Mouse (Mus musculus) urinary bladder, adult 18-20 months (tissue): Measurements from ENCODE around the gene Card10.
"Not testable (repeated sequence)": the region's sequence is repeated elsewhere in the genome, so short reads cannot be mapped to it uniquely, and the experiment has no call there.

Experiments used
- DNase-seq, 2 experiments: peaks; one replicate each; pipeline ENCODE4 v3.0.0; 2022; ENCODE audit warnings: low spot score in 2 of 2, mixed read lengths in 2 of 2

Gene Card10

GRCm38 (mm10) chr15:78802776-78803391 lies at the start of gene Card10:
Card10 (minus strand) TSS chr15:78803042.
- DNase-seq, result peak in 1 of 2 experiments; percentile 45

GRCm38 (mm10) chr15:78851505-78852153 lies 48.8 kb upstream of the Card10 start:
- peak; percentile 81 to 82 for DNase-seq

GRCm38 (mm10) chr15:78850944-78851343 lies 48.1 kb upstream of the Card10 start:
- DNase-seq, result no peak

- DNase-seq, result no peak
Measured at GRCm38 (mm10) chr15:78850059-78850824, 47.4 kb upstream of the Card10 start.

- DNase-seq, result no peak
Measured at GRCm38 (mm10) chr15:78849485-78849884, 46.6 kb upstream of the Card10 start.

- peak; percentile 72 to 88 for DNase-seq
Measured at GRCm38 (mm10) chr15:78848467-78848866, 45.6 kb upstream of the Card10 start.

- not testable (repeated sequence) for DNase-seq
Measured at GRCm38 (mm10) chr15:78846805-78847204, 44.0 kb upstream of the Card10 start.

GRCm38 (mm10) chr15:78846352-78846751 lies 43.5 kb upstream of the Card10 start:
- DNase-seq, result no peak

GRCm38 (mm10) chr15:78845867-78846266 lies 43.0 kb upstream of the Card10 start:
- no peak for DNase-seq

GRCm38 (mm10) chr15:78845321-78845720 lies 42.5 kb upstream of the Card10 start:
- no peak for DNase-seq

GRCm38 (mm10) chr15:78844791-78845190 lies 41.9 kb upstream of the Card10 start:
- DNase-seq, result peak in 1 of 2 experiments; percentile 55

- DNase-seq, result no peak
Measured at GRCm38 (mm10) chr15:78843581-78844469, 41.0 kb upstream of the Card10 start.

GRCm38 (mm10) chr15:78842371-78843163 lies 39.7 kb upstream of the Card10 start, which contains the start of gene Cdc42ep1:
Cdc42ep1 (plus strand) TSS chr15:78842624.
- DNase-seq, result peak in 1 of 2 experiments; percentile 50

GRCm38 (mm10) chr15:78841161-78841790 lies 38.4 kb upstream of the Card10 start:
- no peak for DNase-seq

GRCm38 (mm10) chr15:78840751-78841150 lies 37.9 kb upstream of the Card10 start:
- no peak for DNase-seq

- peak in 1 of 2 experiments; percentile 54 for DNase-seq
Measured at GRCm38 (mm10) chr15:78840241-78840640, 37.4 kb upstream of the Card10 start.

- no peak for DNase-seq
Measured at GRCm38 (mm10) chr15:78839744-78840143, 36.9 kb upstream of the Card10 start.

- DNase-seq, result no peak
Measured at GRCm38 (mm10) chr15:78836086-78836621, 33.3 kb upstream of the Card10 start.

- no peak for DNase-seq
Measured at GRCm38 (mm10) chr15:78835200-78836085, 32.6 kb upstream of the Card10 start.
